Mouse (Mus musculus) limb, embryonic 14.5 days (tissue): Measurements from ENCODE around the gene Dnah8. TPM values are rescaled to one million over a fixed set of nuclear protein-coding genes. Genes with fewer than 3 reads are reported as not detected.

Source experiments
- ATAC-seq: fragments of 200-750 bp; cut with Nextera tagmentation; 2 replicates; pipeline ENCODE4 v1.8.0; 2017; ENCODE audit warnings: low read depth, moderate number of reproducible peaks, moderate TSS enrichment; ENCODE audit not compliant: low FRiP score
- DNase-seq: peaks from one replicate; pipeline ENCODE4 v3.0.0-alpha.2; 2015; ENCODE audit warnings: low spot score
- H3K27ac ChIP-seq: fragments of 300-500 bp; sonication (generic); replicated peaks from 2 replicates; pipeline ENCODE4 v1.5.1; 2014; ENCODE audit warnings: low read depth, mild to moderate bottlenecking, low read length, moderate library complexity, mixed read lengths
- H3K27me3 ChIP-seq: fragments of 300-500 bp; sonication (generic); 2 replicates; pipeline ENCODE4 v1.6.1; 2014; ENCODE audit warnings: low read length, mixed read lengths; ENCODE audit not compliant: control insufficient read depth, insufficient read depth
- H3K36me3 ChIP-seq: fragments of 300-500 bp; sonication (generic); 2 replicates; pipeline ENCODE4 v1.6.1; 2014; ENCODE audit warnings: mild to moderate bottlenecking, low read length, moderate library complexity, mixed read lengths; ENCODE audit not compliant: control insufficient read depth, insufficient read depth
- H3K4me1 ChIP-seq: fragments of 300-500 bp; sonication (generic); 2 replicates; pipeline ENCODE4 v1.6.1; 2014; ENCODE audit warnings: antibody characterized with exemption, low read length, mixed read lengths; ENCODE audit not compliant: control insufficient read depth, insufficient read depth
- H3K4me2 ChIP-seq: fragments of 300-500 bp; sonication (generic); replicated peaks from 2 replicates; pipeline ENCODE4 v1.6.1; 2014; ENCODE audit warnings: low read depth, mild to moderate bottlenecking, low read length, moderate library complexity; ENCODE audit not compliant: severe bottlenecking
- H3K4me3 ChIP-seq: fragments of 300-500 bp; sonication (generic); replicated peaks from 2 replicates; pipeline ENCODE4 v1.5.1; 2014; ENCODE audit warnings: low read length
- H3K9ac ChIP-seq: fragments of 300-500 bp; sonication (generic); 2 replicates; pipeline ENCODE4 v1.6.1; 2014; ENCODE audit warnings: mild to moderate bottlenecking, low read depth, low read length, moderate library complexity; ENCODE audit not compliant: severe bottlenecking
- H3K9me3 ChIP-seq: fragments of 300-500 bp; sonication (generic); 2 replicates; pipeline ENCODE4 v1.6.1; 2016; ENCODE audit warnings: low read length; ENCODE audit not compliant: control insufficient read depth
- POLR2A ChIP-seq: fragments of 200-500 bp; IDR thresholded peaks from 2 replicates; pipeline ENCODE4 v1.8.0; 2012; ENCODE audit warnings: inconsistent platforms, mild to moderate bottlenecking, moderate library complexity, borderline replicate concordance; ENCODE audit not compliant: insufficient read depth, insufficient read length; ENCODE audit errors: extremely low read depth
- WGBS: fragments of 180-500 bp; shearing (Covaris S2); extraction: QIAGEN DNeasy Blood & Tissue Kit; methylation state at CpG from one replicate; pipeline ENCODE4 v1.1.7; 2014; 5-methylcytosine and 5-hydroxymethylcytosine counted together
- polyA plus RNA-seq, 2 experiments: library from polyadenylated mRNA; depleted of rRNA in 1 of 2; stranded (reverse) in 1 of 2; unstranded in 1 of 2; fragments of >200 nt; fragmentation: Nextera tagmentation in 1 of 2; extraction: Ambion mirVana in 1 of 2; gene quantifications; 2 replicates each; pipeline versions ENCODE4 v1.2.1 to v1.2.3; 2012 to 2014

Gene Dnah8
- polyA plus RNA-seq, 2 experiments: 0.69 to 2.1 TPM

DNA sequence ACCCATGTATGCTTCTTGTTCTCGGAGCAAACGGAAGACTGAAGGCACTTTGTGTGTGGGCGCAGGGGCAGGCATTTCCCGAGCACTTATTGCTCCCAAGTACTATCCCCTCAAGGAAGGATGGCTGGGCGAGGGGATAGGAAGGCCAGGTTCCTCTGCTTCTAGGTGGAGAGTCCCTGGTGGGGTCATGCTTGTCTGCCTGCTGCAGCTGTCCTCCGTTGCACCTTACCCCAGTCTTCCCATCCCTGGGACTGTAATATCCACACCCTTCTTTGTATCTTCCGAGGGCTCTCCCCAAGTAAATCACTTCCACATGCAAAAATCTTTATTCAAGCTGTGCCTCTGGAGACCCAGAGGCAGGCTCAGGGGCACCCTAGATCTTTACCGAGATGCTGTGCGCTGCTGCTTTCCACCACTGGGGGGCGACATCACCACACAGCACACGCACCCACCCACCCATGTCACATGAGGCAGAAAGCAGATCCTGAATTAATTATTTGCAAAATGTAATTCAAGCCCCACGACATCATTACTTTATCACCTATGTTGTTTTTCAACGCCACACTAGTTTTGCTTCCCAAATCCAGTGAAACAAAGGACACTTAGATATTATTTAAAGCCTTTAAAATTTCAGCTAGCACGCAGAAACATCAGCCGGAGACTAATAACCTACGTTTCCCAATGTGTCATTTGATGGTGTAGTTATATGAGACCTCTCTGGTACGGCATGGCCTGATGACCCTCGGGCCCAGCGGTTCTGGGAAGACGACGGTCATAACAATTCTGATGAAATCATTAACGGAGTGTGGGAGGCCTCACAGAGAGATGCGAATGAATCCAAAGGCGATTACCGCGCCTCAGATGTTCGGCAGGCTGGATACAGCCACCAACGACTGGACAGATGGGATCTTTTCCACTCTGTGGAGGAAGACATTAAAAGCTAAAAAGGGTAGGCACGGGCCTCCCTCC, 122.2 kb downstream of the Dnah8 start:
- Histone ChIP-seq H3K9me3 (no peaks in the 10 kb centered on the region), H3K4me3 (no peak overlapping the region), H3K27ac (no peak overlapping the region), H3K27me3 (no peaks in the 10 kb centered on the region), H3K4me1 (no peaks in the 10 kb centered on the region), H3K36me3 (no peaks in the 10 kb centered on the region), H3K9ac (no peak overlapping the region), H3K4me2 (no peak overlapping the region)
- ATAC-seq (no peak), DNase-seq (peak; percentile 40)
- 53% methylated on average over 29 of the region's 29 CpGs for WGBS
- TF ChIP-seq POLR2A: no peak

DNA sequence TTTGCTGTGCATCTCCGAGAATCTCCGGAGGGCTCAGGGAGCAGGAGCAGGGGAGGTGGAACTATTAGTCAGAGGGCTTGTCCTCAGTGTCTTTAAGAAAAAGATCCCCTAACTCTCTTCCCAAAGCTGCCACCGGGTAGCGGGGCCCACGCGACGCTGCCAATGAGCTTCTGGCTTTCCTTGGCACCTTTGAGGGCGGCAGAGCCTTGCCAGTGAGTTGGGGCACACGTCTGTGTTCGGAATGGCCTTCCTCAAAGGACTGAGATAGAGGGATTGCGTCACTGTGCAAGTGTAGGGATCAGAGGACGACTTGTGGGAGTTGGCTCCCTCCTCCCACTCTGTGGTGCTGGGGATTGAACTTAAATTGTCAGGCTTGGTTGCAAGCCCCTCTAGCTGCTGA, 125.2 kb downstream of the Dnah8 start:
- Histone ChIP-seq H3K4me1 (no peaks in the 10 kb centered on the region), H3K27ac (no peak overlapping the region), H3K4me2 (no peak overlapping the region), H3K4me3 (no peak overlapping the region), H3K9me3 (no peaks in the 10 kb centered on the region), H3K36me3 (no peaks in the 10 kb centered on the region), H3K9ac (no peak overlapping the region), H3K27me3 (no peaks in the 10 kb centered on the region)
- WGBS: 89% methylated on average over 12 of the region's 12 CpGs
- ATAC-seq (no peak), DNase-seq (no peak)
- TF ChIP-seq POLR2A: no peak

DNA sequence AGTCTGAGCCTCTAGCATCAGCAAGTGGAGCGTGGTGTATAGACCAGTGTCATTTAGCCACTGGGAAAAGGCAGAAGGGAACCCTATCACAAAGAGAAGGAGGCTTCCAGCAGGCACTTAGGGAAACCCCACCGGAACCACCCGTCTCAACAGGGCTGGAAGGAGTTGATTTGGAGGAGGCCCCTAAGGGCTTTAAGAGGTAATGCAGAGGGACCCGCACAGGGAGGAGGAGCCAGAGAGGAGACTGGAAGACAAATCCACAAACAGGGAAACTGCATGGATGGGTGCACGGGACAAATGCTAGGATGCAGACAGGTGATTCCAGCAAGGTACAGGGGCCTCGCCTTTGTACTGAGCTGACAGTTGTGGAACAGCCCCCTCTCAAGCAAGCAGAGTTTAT, 126.1 kb downstream of the Dnah8 start:
- Histone ChIP-seq H3K36me3 (no peaks in the 10 kb centered on the region), H3K4me2 (no peak overlapping the region), H3K4me1 (no peaks in the 10 kb centered on the region), H3K27me3 (no peaks in the 10 kb centered on the region), H3K9ac (no peak overlapping the region), H3K4me3 (no peak overlapping the region), H3K27ac (no peak overlapping the region), H3K9me3 (no peaks in the 10 kb centered on the region)
- 53% methylated on average over 6 of the region's 6 CpGs for WGBS
- ATAC-seq (no peak), DNase-seq (no peak)
- no peak for TF ChIP-seq POLR2A

DNA sequence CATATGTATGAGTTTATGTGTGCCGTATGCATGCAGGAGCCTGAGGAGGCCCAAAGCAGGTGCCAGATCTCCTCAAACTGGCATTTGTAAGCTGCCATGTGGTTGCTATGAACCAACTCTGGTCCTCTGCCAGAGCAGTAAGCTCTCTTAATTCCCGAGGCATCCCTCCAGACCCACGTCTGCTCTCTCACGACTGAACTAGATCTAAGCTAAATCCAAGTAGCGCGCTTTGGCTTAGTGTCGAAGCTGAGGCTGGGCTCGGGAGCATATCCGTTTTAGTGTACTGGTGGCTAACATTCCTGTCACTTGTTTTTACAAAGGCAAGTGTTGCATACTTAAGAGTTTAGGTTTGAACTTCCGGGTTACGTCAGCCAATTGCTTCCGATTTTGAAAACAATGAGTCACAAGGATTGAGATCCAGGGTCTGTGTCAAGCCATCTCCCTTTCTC, 128.2 kb downstream of the Dnah8 start:
- TF ChIP-seq POLR2A: no peak
- H3K4me2 ChIP-seq: no peak overlapping the region
- no peaks in the 10 kb centered on the region for H3K27me3 ChIP-seq
- no peak for ATAC-seq
- 62% methylated on average over 12 of the region's 12 CpGs for WGBS
- no peaks in the 10 kb centered on the region for H3K4me1 ChIP-seq
- H3K27ac ChIP-seq: no peak overlapping the region
- H3K4me3 ChIP-seq: no peak overlapping the region
- no peaks in the 10 kb centered on the region for H3K9me3 ChIP-seq
- peak; percentile 42 for DNase-seq
- H3K36me3 ChIP-seq: no peaks in the 10 kb centered on the region
- no peak overlapping the region for H3K9ac ChIP-seq

DNA sequence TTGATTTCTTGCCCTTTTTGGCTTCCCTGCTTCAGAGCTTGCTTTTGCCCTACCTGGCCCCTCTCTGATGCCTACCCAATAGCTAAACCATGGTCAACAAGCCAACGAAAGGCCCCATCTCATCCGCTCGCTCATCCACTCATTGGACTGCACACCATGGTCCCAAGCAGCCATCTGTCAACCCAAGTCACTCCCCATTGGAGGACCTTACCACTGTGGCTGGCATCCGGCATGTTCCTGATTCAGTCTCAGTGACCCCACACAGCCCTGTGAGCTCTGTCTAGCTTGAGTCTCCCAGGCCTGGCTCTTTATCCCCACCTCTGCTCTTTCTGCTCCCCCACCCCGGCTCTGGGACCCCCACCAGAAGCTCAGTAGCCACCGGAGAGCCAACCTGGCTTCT, 129.0 kb downstream of the Dnah8 start:
- Histone ChIP-seq H3K27ac (no peak overlapping the region), H3K4me3 (no peak overlapping the region), H3K9ac (no peak overlapping the region), H3K27me3 (no peaks in the 10 kb centered on the region), H3K4me1 (no peaks in the 10 kb centered on the region), H3K9me3 (no peaks in the 10 kb centered on the region), H3K36me3 (no peaks in the 10 kb centered on the region), H3K4me2 (no peak overlapping the region)
- 86% methylated on average over 6 of the region's 6 CpGs for WGBS
- ATAC-seq: no peak
- TF ChIP-seq POLR2A: no peak
- DNase-seq: no peak
